Mouse (Mus musculus): ENCODE data around the gene Hs3st4. TPM values are rescaled to one million over a fixed set of nuclear protein-coding genes. Genes with fewer than 3 reads are reported as not detected.

The Hs3st4 gene
- polyA plus RNA-seq, 1 experiment from 2014 or later, result 1.6 TPM

GRCm38 (mm10) chr7:124372697-124373096 is 390.0 kb downstream of the Hs3st4 start:
- Histone ChIP-seq H3K4me1 (no peaks in the 10 kb centered on the region), H3K27ac (no peak overlapping the region), H3K4me3 (no peak overlapping the region), H3K9me3 (no peaks in the 10 kb centered on the region), H3K27me3 (replicated peaks) (no peaks in the 10 kb centered on the region), H3K9ac (no peak overlapping the region), H3K4me2 (replicated peaks) (no peak overlapping the region), H3K36me3 (no peaks in the 10 kb centered on the region)
- no peak for ATAC-seq (ENCODE audit: low FRiP score, low read depth)
- 91% methylated on average over 2 of the region's 2 CpGs for WGBS

GRCm38 (mm10) chr7:124383489-124383888 is 400.8 kb downstream of the Hs3st4 start:
- no peaks in the 10 kb centered on the region for H3K4me1 ChIP-seq
- no peak overlapping the region for H3K9ac ChIP-seq
- no peak overlapping the region for H3K4me2 ChIP-seq (replicated peaks)
- no peaks in the 10 kb centered on the region for H3K27me3 ChIP-seq (replicated peaks)
- H3K36me3 ChIP-seq, result no peaks in the 10 kb centered on the region
- H3K27ac ChIP-seq, result no peak overlapping the region
- WGBS, result 38% methylated on average over 4 of the region's 4 CpGs
- H3K9me3 ChIP-seq, result no peaks in the 10 kb centered on the region
- no peak overlapping the region for H3K4me3 ChIP-seq
- no peak for ATAC-seq (ENCODE audit: low FRiP score, low read depth)

- no peak for ATAC-seq (ENCODE audit: low FRiP score, low read depth)
- Histone ChIP-seq H3K4me1 (no peaks in the 10 kb centered on the region), H3K4me2 (replicated peaks) (no peak overlapping the region), H3K27me3 (replicated peaks) (no peaks in the 10 kb centered on the region), H3K36me3 (no peaks in the 10 kb centered on the region), H3K9me3 (no peaks in the 10 kb centered on the region), H3K4me3 (no peak overlapping the region), H3K9ac (no peak overlapping the region), H3K27ac (no peak overlapping the region)
These were observed 416.5 kb downstream of the Hs3st4 start for GRCm38 (mm10) chr7:124399184-124399583.

GRCm38 (mm10) chr7:124426951-124427350 is 444.3 kb downstream of the Hs3st4 start:
- H3K9me3 ChIP-seq, result no peaks in the 10 kb centered on the region
- no peak overlapping the region for H3K9ac ChIP-seq
- no peaks in the 10 kb centered on the region for H3K36me3 ChIP-seq
- ATAC-seq (ENCODE audit: low FRiP score, low read depth), result no peak
- H3K27ac ChIP-seq, result no peak overlapping the region
- no peak overlapping the region for H3K4me3 ChIP-seq
- H3K4me2 ChIP-seq (replicated peaks), result no peak overlapping the region
- H3K4me1 ChIP-seq, result no peaks in the 10 kb centered on the region
- no peaks in the 10 kb centered on the region for H3K27me3 ChIP-seq (replicated peaks)

Measured in neural tube, embryonic 12.5 days (tissue).